Mouse (Mus musculus): ENCODE measurements around the gene Palld.

The Palld gene

GRCm38 (mm10) chr8:61775936-61776335, 126.6 kb downstream of the Palld start:
- DNase-seq (ENCODE audit: low spot score in 2 of 2): no peak

- no peak for DNase-seq (ENCODE audit: low spot score in 2 of 2)
Observed at GRCm38 (mm10) chr8:61774161-61774560, 128.3 kb downstream of the Palld start.

- DNase-seq (ENCODE audit: low spot score in 2 of 2): no peak
Observed at GRCm38 (mm10) chr8:61773595-61774088, 128.8 kb downstream of the Palld start.

- no peak for DNase-seq (ENCODE audit: low spot score in 2 of 2)
Observed at GRCm38 (mm10) chr8:61771328-61771727, 131.2 kb downstream of the Palld start.

- no peak for DNase-seq (ENCODE audit: low spot score in 2 of 2)
Observed at GRCm38 (mm10) chr8:61769340-61769879, 133.1 kb downstream of the Palld start.

DNA sequence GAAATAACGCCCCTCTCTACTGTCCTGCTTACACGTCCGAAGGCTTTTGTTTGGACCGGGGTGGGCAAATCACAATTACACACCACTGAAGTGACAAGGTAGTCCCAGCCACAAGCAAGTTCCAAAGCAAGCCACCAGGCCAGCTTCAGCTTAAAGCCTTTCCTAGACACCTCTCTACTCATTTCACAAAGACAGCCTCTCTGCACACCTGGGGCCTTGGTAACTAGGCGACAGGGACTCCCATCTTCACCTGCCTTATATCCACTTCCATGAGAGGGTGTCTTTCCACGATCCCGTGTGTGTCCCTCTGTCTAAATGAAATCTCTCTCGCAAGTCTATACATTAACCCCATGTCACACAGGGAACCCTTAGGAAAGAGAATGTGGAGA, 142.3 kb downstream of the Palld start:
- DNase-seq (ENCODE audit: low spot score in 2 of 2): no peak

DNA sequence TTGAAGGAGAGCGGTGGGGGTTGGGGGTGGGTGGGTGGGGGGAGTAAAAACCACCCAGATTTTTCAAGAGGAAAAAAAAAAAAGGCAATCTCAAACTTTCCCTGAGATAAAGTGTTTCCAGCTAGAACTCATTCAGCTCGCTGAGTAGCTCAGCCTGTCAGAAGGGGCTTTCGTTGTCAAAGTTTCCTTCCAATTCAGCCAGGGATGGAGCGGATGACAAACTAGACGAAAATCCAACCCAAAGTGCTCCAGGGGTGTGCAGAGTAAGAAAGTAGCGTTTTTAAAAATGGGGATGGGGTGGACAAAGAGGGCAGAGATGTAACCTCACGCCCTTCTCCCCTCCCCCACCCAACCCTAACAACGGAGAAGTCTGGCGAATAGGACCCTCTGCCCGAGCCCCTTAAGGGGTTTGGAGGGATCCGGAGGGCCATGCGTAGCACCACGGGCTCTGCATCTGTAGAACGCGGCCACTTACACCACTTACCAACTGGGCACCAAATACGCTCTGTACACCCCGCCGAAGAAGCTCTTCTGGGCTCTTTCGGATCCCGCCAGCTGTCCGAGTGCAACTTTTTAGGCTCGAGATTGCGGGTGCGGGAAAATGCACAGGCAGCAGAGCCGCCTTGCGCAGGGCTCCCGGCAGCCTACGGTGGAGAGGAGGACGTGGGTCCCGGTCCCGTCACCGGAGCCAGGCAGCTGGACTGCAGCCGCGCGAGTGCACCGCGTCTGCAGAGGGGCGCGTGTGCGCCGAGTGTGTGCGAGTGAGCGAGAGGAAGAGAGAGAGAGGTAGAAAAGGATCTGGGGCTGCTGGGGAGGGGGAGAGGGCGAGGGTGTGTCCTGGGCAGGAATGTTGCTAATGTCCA, 142.9 kb downstream of the Palld start:
- DNase-seq (ENCODE audit: low spot score in 2 of 2): peak; percentile 24 to 31

DNA sequence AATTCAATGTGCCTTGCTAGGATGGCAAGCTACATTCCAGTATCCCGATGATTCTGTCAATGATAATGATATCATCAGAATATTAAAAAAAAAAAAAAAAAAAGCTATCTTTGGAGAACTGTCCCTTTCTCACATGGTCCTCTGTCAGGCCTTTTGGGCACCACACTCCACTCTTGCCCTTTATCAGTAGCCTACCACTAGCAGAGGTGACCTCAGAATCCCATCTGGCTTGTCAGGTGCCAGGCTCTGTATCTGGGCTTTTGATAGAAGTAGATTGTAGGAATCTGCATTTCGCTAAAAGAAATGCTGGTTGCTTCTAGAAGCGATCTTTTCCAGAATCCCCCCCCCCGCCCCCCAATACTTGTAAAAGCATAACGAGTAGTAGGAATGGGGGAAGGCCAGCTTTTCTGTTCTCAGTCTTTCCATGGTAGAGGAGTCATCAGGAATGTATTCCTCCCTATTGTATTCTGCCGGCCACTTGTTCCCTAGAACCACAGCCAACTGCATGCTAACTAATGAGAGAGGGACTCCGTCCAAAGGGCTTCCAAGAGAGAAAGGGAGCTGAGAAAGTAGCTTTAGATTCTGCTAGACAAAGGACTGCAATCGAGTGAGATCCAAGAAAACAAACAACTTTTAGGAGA, 143.7 kb downstream of the Palld start:
- no peak for DNase-seq (ENCODE audit: low spot score in 2 of 2)

DNA sequence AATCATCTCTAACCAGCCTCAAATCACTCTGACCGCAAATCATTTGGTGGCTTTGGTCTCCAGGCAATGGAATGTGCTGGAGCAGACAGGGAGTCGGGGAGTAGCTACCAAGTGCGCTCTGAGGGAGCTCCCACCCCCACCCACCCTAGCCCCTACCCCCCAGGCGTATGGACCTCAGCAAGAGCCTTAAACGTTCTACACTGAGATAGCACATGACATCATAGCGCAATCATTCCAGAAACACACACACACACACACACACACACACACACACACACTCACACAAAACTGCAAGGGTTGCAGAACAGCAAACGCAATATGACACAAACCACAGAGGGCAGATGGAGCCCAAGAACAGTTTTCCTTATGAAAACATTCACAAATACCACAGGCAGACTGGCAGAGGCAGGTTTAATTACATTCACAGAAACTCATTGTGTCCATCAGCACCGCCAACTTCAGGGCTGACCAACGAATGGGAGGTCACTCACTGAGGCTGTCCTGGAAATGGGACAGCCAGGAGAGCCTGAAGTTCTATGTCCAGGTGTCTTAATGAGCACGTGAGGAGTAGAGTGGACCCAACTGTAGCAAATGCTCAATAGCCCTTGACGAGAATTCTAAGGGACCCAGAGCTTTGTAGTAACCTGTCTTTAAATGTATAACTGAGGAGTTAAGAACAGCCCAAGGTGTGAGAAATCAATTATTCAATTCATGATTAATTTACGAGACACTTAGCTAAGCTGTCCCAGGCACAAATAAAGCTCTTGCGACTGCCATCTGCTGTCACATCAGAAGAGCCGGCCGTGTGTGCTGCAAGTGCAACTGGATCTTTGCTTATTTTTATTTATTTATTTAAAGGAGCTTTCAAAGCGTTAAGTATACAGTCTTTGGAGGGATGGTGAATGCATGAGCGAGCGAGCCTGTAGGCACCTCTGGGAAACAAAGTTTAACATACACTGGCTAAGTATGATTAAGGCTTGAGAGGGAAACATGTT, 145.2 kb downstream of the Palld start:
- DNase-seq (ENCODE audit: low spot score in 2 of 2): no peak

GRCm38 (mm10) chr8:61755186-61755585, 147.3 kb downstream of the Palld start:
- DNase-seq (ENCODE audit: low spot score in 2 of 2): no peak

DNA sequence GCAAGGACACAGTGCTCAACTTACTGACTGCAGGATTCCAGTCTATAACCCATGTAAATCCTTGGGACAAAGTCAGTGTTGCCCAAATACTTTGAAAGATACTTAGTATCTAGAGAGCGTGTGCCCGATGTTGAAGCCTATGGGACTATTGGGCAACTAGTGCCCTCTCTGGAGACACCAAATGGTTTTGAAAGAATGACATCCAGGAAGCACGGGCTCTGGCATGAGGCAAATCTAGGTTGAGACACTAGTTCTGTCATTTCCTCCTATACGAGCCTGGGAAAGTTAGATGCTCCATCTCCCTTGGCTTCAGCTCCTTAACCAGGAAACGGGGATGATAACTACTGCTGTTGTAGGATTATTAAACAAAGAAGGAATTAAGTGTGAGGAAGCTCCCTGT, 155.4 kb downstream of the Palld start:
- DNase-seq (ENCODE audit: low spot score in 2 of 2): no peak

- no peak for DNase-seq (ENCODE audit: low spot score in 2 of 2)
Observed at GRCm38 (mm10) chr8:61745181-61745980, 157.1 kb downstream of the Palld start.

- DNase-seq (ENCODE audit: low spot score in 2 of 2): no peak
Observed at GRCm38 (mm10) chr8:61743764-61744562, 158.5 kb downstream of the Palld start.

DNA sequence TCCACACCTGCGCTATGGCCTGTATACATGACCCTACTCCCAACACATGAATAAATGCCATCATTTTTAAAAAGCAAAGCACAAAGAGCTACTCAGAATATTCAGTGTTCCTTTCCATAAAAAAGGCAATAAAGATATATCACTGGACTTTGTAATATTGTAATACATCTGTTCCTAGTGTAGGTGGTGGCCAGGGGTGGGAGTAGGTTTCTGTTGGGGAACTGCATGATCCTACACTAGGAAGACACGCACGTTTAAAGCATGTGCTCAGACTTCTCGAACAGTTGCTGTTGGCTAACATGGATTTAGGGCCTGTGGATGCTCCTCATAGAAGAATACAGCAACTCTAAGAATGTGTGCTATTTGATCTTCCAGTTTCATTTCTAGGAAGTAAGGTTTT, 165.0 kb downstream of the Palld start:
- no peak for DNase-seq (ENCODE audit: low spot score in 2 of 2)

GRCm38 (mm10) chr8:61736739-61737243, 165.7 kb downstream of the Palld start:
- no peak for DNase-seq (ENCODE audit: low spot score in 2 of 2)

DNA sequence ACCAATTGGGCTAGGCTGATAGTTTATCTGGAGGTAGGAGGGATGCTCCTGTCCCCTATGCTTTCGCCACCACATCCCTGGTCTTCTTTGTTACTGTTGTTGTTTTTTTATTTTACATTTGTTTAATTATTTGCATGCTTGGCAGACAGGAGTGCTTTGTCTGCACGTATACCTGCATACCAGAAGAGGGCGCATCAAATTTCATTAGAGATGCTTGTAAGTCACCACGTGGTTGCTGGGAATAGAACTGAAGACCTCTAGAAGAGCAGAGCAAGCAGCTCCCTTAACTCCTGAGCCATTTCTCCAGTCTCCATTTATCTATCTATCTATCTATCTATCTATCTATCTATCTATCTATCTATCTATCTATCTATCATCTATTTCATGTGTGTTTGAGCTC, 166.4 kb downstream of the Palld start:
- DNase-seq (ENCODE audit: low spot score in 2 of 2): no peak

DNA sequence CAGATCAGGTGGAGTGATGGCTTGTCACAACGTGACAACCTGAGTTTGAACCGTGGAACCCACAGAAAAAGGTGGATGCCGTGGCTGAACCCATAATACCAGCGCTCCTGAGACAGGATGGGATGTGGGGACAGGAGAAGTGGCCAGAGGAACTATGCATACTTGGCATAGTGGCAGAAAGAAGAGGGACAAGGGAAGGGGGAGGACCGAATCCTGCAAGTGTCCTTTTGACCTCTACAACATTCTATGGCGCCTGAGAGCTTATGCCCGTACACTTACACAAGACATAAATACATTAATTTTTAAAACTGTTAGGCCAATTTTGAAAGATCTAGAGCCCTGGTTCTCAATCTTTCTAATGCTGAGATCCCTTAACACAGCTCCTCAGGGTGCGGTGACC, 168.3 kb downstream of the Palld start:
- DNase-seq (ENCODE audit: low spot score in 2 of 2): no peak

DNA sequence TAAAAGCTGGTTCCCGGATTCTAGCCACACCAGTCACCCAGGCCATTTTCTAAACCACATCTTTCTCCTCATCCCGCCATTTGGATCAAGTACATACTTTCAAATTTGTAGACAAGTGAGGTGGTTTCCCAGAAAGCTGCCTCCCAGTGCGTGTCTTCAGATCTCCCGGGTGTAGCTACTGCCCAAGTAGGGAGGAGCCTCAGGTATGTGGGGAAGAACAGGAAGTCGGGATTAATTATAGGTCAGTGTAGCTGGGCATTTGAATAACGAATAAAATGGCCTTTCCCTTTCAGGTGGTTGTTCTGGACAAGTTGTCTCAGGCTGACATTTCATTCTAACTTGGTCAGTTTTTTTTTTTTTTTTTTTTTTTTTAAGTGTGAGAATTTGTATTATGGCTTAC, 170.3 kb downstream of the Palld start:
- DNase-seq (ENCODE audit: low spot score in 2 of 2): no peak

GRCm38 (mm10) chr8:61731306-61732088, 171.0 kb downstream of the Palld start:
- no peak for DNase-seq (ENCODE audit: low spot score in 2 of 2)
